Comparison of ENCODE assay signal across 36 mouse cellular contexts in genomic region chr1:26631442-26631841, GRCm38 (mm10). TPM values are rescaled to one million over a fixed set of nuclear protein-coding genes. Genes with fewer than 3 reads are reported as not detected.
DNase-seq lines count a peak whose midpoint lies in the region; ATAC-seq and TF ChIP-seq lines count a peak whose summit lies in the region.
"Had no signal": no experiment of that assay in that cellular context is flagged by ENCODE, and none has a peak within 500 bp of the region (broad histone marks: within the 10 kb centered on the region; RNA-seq: fewer than 3 reads in every experiment).

No protein-coding gene starts in this region.

- H3K4me3 ChIP-seq in forebrain, embryonic 12.5 days (replicated peaks) = no peak overlapping the region
- H3K4me3 ChIP-seq in forebrain, embryonic 13.5 days = no peak overlapping the region
- H3K4me3 ChIP-seq: embryonic facial prominence, embryonic 12.5 days; heart, embryonic 13.5 days; liver, embryonic 12.5 days had no signal

- ATAC-seq in forebrain, embryonic 12.5 days (ENCODE audit: low FRiP score) = 0 out of 2 replicates have a peak, but pooled peaks have one; percentile 30
- no peak for ATAC-seq in forebrain, embryonic 13.5 days
- ATAC-seq: intestine, embryonic 16.5 days; liver, embryonic 12.5 days; liver, postnatal 0 days had no signal

- no peaks in the 10 kb centered on the region for H3K36me3 ChIP-seq in forebrain, embryonic 12.5 days (replicated peaks)
- no peaks in the 10 kb centered on the region for H3K36me3 ChIP-seq in forebrain, embryonic 13.5 days (ENCODE audit: poor library complexity, severe bottlenecking)
- H3K36me3 ChIP-seq: embryonic facial prominence, embryonic 12.5 days; heart, embryonic 13.5 days; liver, embryonic 12.5 days had no signal

- no peak overlapping the region for H3K27ac ChIP-seq in forebrain, embryonic 12.5 days
- no peak overlapping the region for H3K27ac ChIP-seq in forebrain, embryonic 13.5 days
- H3K27ac ChIP-seq: embryonic facial prominence, embryonic 12.5 days; heart, embryonic 13.5 days; liver, embryonic 12.5 days had no signal

- no peaks in the 10 kb centered on the region for H3K27me3 ChIP-seq in forebrain, embryonic 12.5 days
- H3K27me3 ChIP-seq in forebrain, embryonic 13.5 days = no peaks in the 10 kb centered on the region
- H3K27me3 ChIP-seq: embryonic facial prominence, embryonic 12.5 days; heart, embryonic 13.5 days; liver, embryonic 12.5 days had no signal

- no peak overlapping the region for H3K9ac ChIP-seq in forebrain, embryonic 12.5 days
- no peak overlapping the region for H3K9ac ChIP-seq in forebrain, embryonic 13.5 days
- H3K9ac ChIP-seq: embryonic facial prominence, embryonic 12.5 days; heart, embryonic 13.5 days; liver, embryonic 12.5 days; liver, postnatal 0 days had no signal

- H3K4me2 ChIP-seq in forebrain, embryonic 12.5 days = no peak overlapping the region
- no peak overlapping the region for H3K4me2 ChIP-seq in forebrain, embryonic 13.5 days
- H3K4me2 ChIP-seq: embryonic facial prominence, embryonic 12.5 days; heart, embryonic 13.5 days; liver, embryonic 12.5 days had no signal

- intact Hi-C loops in heart, postnatal 36 days (cut with DNase I) = no loop called here

- peak; percentile 3 for DNase-seq in layer of hippocampus, adult 9-11 months
- DNase-seq in layer of hippocampus, postnatal 36 days = no peak
- peak; percentile 54 for DNase-seq in brain, embryonic 14.5 days (ENCODE audit: low read depth)
- DNase-seq in retina, embryonic 14.5 days (ENCODE audit: low spot score) = peak; percentile 42
- DNase-seq in urinary bladder, postnatal 36 days (ENCODE audit: low spot score in 2 of 2) = no peak
- DNase-seq in heart, postnatal 36 days = no peak
- DNase-seq: adrenal gland, postnatal 14 days; cerebellum, adult 2 months; cerebellum, postnatal 36 days; embryo, embryonic 11 days; gastrocnemius, postnatal 10 days; heart, postnatal 10 days; kidney, adult 9 months; kidney, postnatal 14 days; liver, postnatal 0 days; lung, postnatal 36 days; right cerebral cortex, adult 18-20 months; spleen, adult 18-20 months; thymus, postnatal 14 days had no signal

- TF ChIP-seq POLR2A in brain, embryonic 14.5 days (IDR thresholded peaks at IDR 0.05; ENCODE audit: borderline replicate concordance, extremely low read depth, insufficient read depth, insufficient read length, poor library complexity, severe bottlenecking) = no peak

- 25% methylated on average over 3 of the region's 3 CpGs for WGBS in forebrain, embryonic 12.5 days
- WGBS in forebrain, embryonic 13.5 days = 16% methylated on average over 3 of the region's 3 CpGs

- no peak for TF ChIP-seq CTCF in brain, embryonic 14.5 days (IDR thresholded peaks at IDR 0.05; ENCODE audit: borderline replicate concordance, extremely low read depth, insufficient read depth, insufficient read length)

- H3K4me1 ChIP-seq in forebrain, embryonic 12.5 days = no peaks in the 10 kb centered on the region
- H3K4me1 ChIP-seq in forebrain, embryonic 13.5 days = no peaks in the 10 kb centered on the region
- H3K4me1 ChIP-seq: embryonic facial prominence, embryonic 12.5 days; heart, embryonic 13.5 days; liver, embryonic 12.5 days had no signal

- H3K9me3 ChIP-seq in forebrain, embryonic 12.5 days = no peaks in the 10 kb centered on the region
- H3K9me3 ChIP-seq in forebrain, embryonic 13.5 days (replicated peaks) = no peaks in the 10 kb centered on the region
- H3K9me3 ChIP-seq: embryonic facial prominence, embryonic 12.5 days; heart, embryonic 13.5 days; liver, embryonic 12.5 days had no signal

RNA-seq across cellular contexts. Expression of gene 4931408C20Rik, which starts 55.8 kb away (rescaled TPM):
- not detected in 2 replicates for polyA plus RNA-seq in forebrain, embryonic 12.5 days (2016; fragmentation: Nextera tagmentation; extraction: Ambion mirVana)
- not detected in 2 replicates for polyA plus RNA-seq in forebrain, embryonic 13.5 days (2015; fragmentation: Nextera tagmentation; extraction: Ambion mirVana)
- total RNA-seq in layer of hippocampus, postnatal 36 days (2021) = not detected
- not detected in 2 replicates for polyA plus RNA-seq in brain, embryonic 14.5 days (2012; rRNA removed)
- total RNA-seq in heart, postnatal 36 days (2021) = not detected
- total RNA-seq: adrenal gland, postnatal 14 days; gastrocnemius, postnatal 10 days; heart, adult 8-10 months; heart, postnatal 10 days; layer of hippocampus, adult 18-20 months; layer of hippocampus, postnatal 14 days; left cerebral cortex, adult 8-10 months; left cerebral cortex, postnatal 36 days; MEL had no signal
- polyA plus RNA-seq: cerebellum, adult 2 months; embryonic facial prominence, embryonic 12.5 days; gonadal fat pad, adult 2 months; heart, embryonic 13.5 days; intestine, embryonic 16.5 days; limb, embryonic 14.5 days; liver, embryonic 12.5 days; liver, postnatal 0 days; lung, embryonic 16.5 days; neural tube, embryonic 14.5 days; stomach, embryonic 16.5 days had no signal

Comparison
In these comparisons a context has a peak if more than half of its experiments do, and no peak if none do; other contexts are left out.
1. DNase-seq: peak in layer of hippocampus, adult 9-11 months (single experiment), brain, embryonic 14.5 days (single experiment) and retina, embryonic 14.5 days (single experiment); none in layer of hippocampus, postnatal 36 days (0 of 2), urinary bladder, postnatal 36 days (0 of 2) and heart, postnatal 36 days (0 of 2).